Mouse (Mus musculus): Measurements from ENCODE around the gene Fer. TPM values are rescaled to one million over a fixed set of nuclear protein-coding genes. Genes with fewer than 3 reads are reported as not detected.
A peak's percentile ranks its signal among the peaks of the same experiment; 100 is the strongest.

Fer gene
- total RNA-seq, 2 experiments from 2014 or later: 29.8 to 31.1 TPM

- DNase-seq (ENCODE audit: low spot score in 2 of 2): no peak
- intact Hi-C loops (cut with DNase I): no loop called here
These were observed 183.7 kb downstream of the Fer start for GRCm38 (mm10) chr17:64046557-64046956.

GRCm38 (mm10) chr17:64050911-64051310, 188.0 kb downstream of the Fer start:
- intact Hi-C loops (cut with DNase I): no loop called here
- no peak for DNase-seq (ENCODE audit: low spot score in 2 of 2)

GRCm38 (mm10) chr17:64053636-64054035, 190.8 kb downstream of the Fer start:
- intact Hi-C loops (cut with DNase I): no loop called here
- no peak for DNase-seq (ENCODE audit: low spot score in 2 of 2)

- intact Hi-C loops (cut with DNase I): no loop called here
- DNase-seq (ENCODE audit: low spot score in 2 of 2): no peak
These were observed 197.7 kb downstream of the Fer start for GRCm38 (mm10) chr17:64060529-64060928.

- no peak for DNase-seq (ENCODE audit: low spot score in 2 of 2)
- intact Hi-C loops (cut with DNase I): no loop called here
These were observed 202.4 kb downstream of the Fer start for GRCm38 (mm10) chr17:64065243-64065642.

GRCm38 (mm10) chr17:64077392-64077791, 214.5 kb downstream of the Fer start:
- intact Hi-C loops (cut with DNase I): no loop called here
- DNase-seq (ENCODE audit: low spot score in 2 of 2): peak; percentile 39 to 46

- no peak for DNase-seq (ENCODE audit: low spot score in 2 of 2)
- intact Hi-C loops (cut with DNase I): no loop called here
These were observed 221.9 kb downstream of the Fer start for GRCm38 (mm10) chr17:64084751-64085150.

- intact Hi-C loops (cut with DNase I): no loop called here
These were observed 222.6 kb downstream of the Fer start for GRCm38 (mm10) chr17:64085493-64085892.

GRCm38 (mm10) chr17:64086875-64087608, 224.2 kb downstream of the Fer start:
- intact Hi-C loops (cut with DNase I): no loop called here
- no peak for DNase-seq (ENCODE audit: low spot score in 2 of 2)

More at GRCm38 (mm10) chr17:64085493-64085892, 222.6 kb downstream of the Fer start:
- no peak for DNase-seq (ENCODE audit: low spot score in 2 of 2)

- DNase-seq (ENCODE audit: low spot score in 2 of 2): no peak
- intact Hi-C loops (cut with DNase I): no loop called here
These were observed 225.0 kb downstream of the Fer start for GRCm38 (mm10) chr17:64087871-64088270.

- intact Hi-C loops (cut with DNase I): loop anchor here (5.0 kb wide), 1 partner anchor 241 kb away; no protein-coding TSS in a partner anchor
- no peak for DNase-seq (ENCODE audit: low spot score in 2 of 2)
These were observed 230.9 kb downstream of the Fer start for GRCm38 (mm10) chr17:64093716-64094115.

- no peak for DNase-seq (ENCODE audit: low spot score in 2 of 2)
- intact Hi-C loops (cut with DNase I): no loop called here
These were observed 233.9 kb downstream of the Fer start for GRCm38 (mm10) chr17:64096811-64097210.

- no peak for DNase-seq (ENCODE audit: low spot score in 2 of 2)
- intact Hi-C loops (cut with DNase I): no loop called here
These were observed 235.0 kb downstream of the Fer start for GRCm38 (mm10) chr17:64097788-64098359.

- DNase-seq (ENCODE audit: low spot score in 2 of 2): no peak
- intact Hi-C loops (cut with DNase I): no loop called here
These were observed 236.7 kb downstream of the Fer start for GRCm38 (mm10) chr17:64099395-64100171.

GRCm38 (mm10) chr17:64100172-64100510, 237.3 kb downstream of the Fer start:
- no peak for DNase-seq (ENCODE audit: low spot score in 2 of 2)
- intact Hi-C loops (cut with DNase I): no loop called here

GRCm38 (mm10) chr17:64108773-64109172, 245.9 kb downstream of the Fer start:
- no peak for DNase-seq (ENCODE audit: low spot score in 2 of 2)
- intact Hi-C loops (cut with DNase I): no loop called here

- no peak for DNase-seq (ENCODE audit: low spot score in 2 of 2)
- intact Hi-C loops (cut with DNase I): no loop called here
These were observed 247.0 kb downstream of the Fer start for GRCm38 (mm10) chr17:64109871-64110270.

GRCm38 (mm10) chr17:64113625-64114024, 250.8 kb downstream of the Fer start:
- intact Hi-C loops (cut with DNase I): no loop called here
- DNase-seq (ENCODE audit: low spot score in 2 of 2): no peak

GRCm38 (mm10) chr17:64116762-64117161, 253.9 kb downstream of the Fer start:
- DNase-seq (ENCODE audit: low spot score in 2 of 2): no peak
- intact Hi-C loops (cut with DNase I): no loop called here

GRCm38 (mm10) chr17:64119697-64120288, 256.9 kb downstream of the Fer start:
- DNase-seq (ENCODE audit: low spot score in 2 of 2): no peak
- intact Hi-C loops (cut with DNase I): no loop called here
